Mouse (Mus musculus): Measurements from ENCODE around the gene Mns1.

DNA sequence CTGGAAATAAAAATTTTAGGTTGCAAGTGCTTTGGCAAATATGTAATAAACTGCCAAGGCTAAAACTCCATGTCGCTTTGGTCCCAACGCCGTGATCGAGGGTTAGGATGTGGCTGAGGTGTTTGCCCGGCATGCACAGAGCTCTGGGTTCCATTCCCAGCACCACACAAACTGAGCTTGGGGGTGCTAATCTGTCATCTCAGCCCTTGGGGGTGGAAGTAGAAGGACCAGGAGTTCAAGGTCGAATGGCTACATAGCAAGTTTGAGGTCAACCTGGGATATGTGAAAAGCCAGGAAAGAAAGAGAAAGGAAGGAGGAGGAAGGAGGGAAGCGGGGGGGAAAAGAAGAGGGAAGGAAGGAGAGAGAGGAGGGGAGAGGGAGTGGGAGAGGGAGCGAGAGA is 33.4 kb upstream of the Mns1 start:
- TF ChIP-seq CTCF (conservative IDR thresholded peaks at IDR 0.05; ENCODE audit: low read length) (no peak), POU5F1 (IDR thresholded peaks at IDR 0.05; ENCODE audit: borderline replicate concordance, low read length) (no peak), NANOG (IDR thresholded peaks at IDR 0.05; ENCODE audit: borderline replicate concordance, low read length) (no peak)

Data from E14TG2a.4 (cell line).